Mouse (Mus musculus) layer of hippocampus, adult 2 months (tissue): ENCODE measurements at regions not wholly inside any gene's neighbourhood (a gene's known extent, or its start where the extent isn't known, plus 50 kb on each side); places are given as distances from the start of the nearest gene placed in this dataset.

Source experiments
- DNase-seq, 2 experiments: peaks; one replicate each; pipeline ENCODE4 v3.0.0; 2022; ENCODE audit warnings: low spot score in 2 of 2
- H3K27ac ChIP-seq: fragments of 200-600 bp; 2 replicates; pipeline ENCODE4 v1.8.1; 2022
- H3K4me3 ChIP-seq: fragments of 200-600 bp; 2 replicates; pipeline ENCODE4 v1.8.1; 2022; ENCODE audit warnings: mild to moderate bottlenecking
- CTCF ChIP-seq: fragments of 200-600 bp; conservative IDR thresholded peaks from 2 replicates; pipeline ENCODE4 v1.8.1; 2022; ENCODE audit warnings: antibody characterized with exemption, mild to moderate bottlenecking, moderate library complexity

GRCm38 (mm10) chr4:70700894-70701293, 166.1 kb upstream of the Megf9 start:
- H3K4me3 ChIP-seq, result no peak overlapping the region
- no peak overlapping the region for H3K27ac ChIP-seq
- TF ChIP-seq CTCF, result no peak
- DNase-seq, result no peak

GRCm38 (mm10) chr4:70664181-70664580, 129.4 kb upstream of the Megf9 start:
- no peak for DNase-seq
- Histone ChIP-seq H3K4me3 (no peak overlapping the region), H3K27ac (no peak overlapping the region)
- no peak for TF ChIP-seq CTCF

GRCm38 (mm10) chr4:70621431-70621837, 86.6 kb upstream of the Megf9 start:
- Histone ChIP-seq H3K27ac (peak overlapping the region; percentile 90), H3K4me3 (no peak overlapping the region)
- DNase-seq, result no peak
- peak; percentile 77 for TF ChIP-seq CTCF

GRCm38 (mm10) chr4:70619636-70620287, 85.0 kb upstream of the Megf9 start:
- DNase-seq, result peak in 1 of 2 experiments; percentile 45
- H3K27ac ChIP-seq, result peak overlapping the region; percentile 90
- no peak for TF ChIP-seq CTCF
- no peak overlapping the region for H3K4me3 ChIP-seq

GRCm38 (mm10) chr4:70615794-70616193, 81.0 kb upstream of the Megf9 start:
- Histone ChIP-seq H3K27ac (no peak overlapping the region), H3K4me3 (no peak overlapping the region)
- DNase-seq, result no peak
- no peak for TF ChIP-seq CTCF

- Histone ChIP-seq H3K4me3 (no peak overlapping the region), H3K27ac (no peak overlapping the region)
- no peak for TF ChIP-seq CTCF
- DNase-seq, result no peak
Observed at GRCm38 (mm10) chr4:70614411-70614810, 79.6 kb upstream of the Megf9 start.

- DNase-seq, result peak; percentile 36 to 61
Observed at GRCm38 (mm10) chr4:70603209-70603852, 68.5 kb upstream of the Megf9 start.

GRCm38 (mm10) chr4:70601301-70601700, 66.5 kb upstream of the Megf9 start:
- Histone ChIP-seq H3K27ac (no peak overlapping the region), H3K4me3 (no peak overlapping the region)
- peak; percentile 89 for TF ChIP-seq CTCF
- DNase-seq, result peak; percentile 15 to 27

More at GRCm38 (mm10) chr4:70603209-70603852, 68.5 kb upstream of the Megf9 start:
- Histone ChIP-seq H3K27ac (no peak overlapping the region), H3K4me3 (no peak overlapping the region)
- TF ChIP-seq CTCF, result peak; percentile 78
